Mouse (Mus musculus) E14TG2a.4 (cell line): ENCODE results near the gene Mst1.

Source experiments
- CTCF ChIP-seq: conservative IDR thresholded peaks from 2 replicates; pipeline ENCODE4 v1.5.1; 2014; ENCODE audit warnings: low read length
- NANOG ChIP-seq: IDR thresholded peaks from 2 replicates; pipeline ENCODE4 v1.6.1; 2014; ENCODE audit warnings: borderline replicate concordance, low read length, mixed read lengths

GRCm38 (mm10) chr9:108044751-108045492 is 35.3 kb upstream of the Mst1 start:
- TF ChIP-seq CTCF, result peak; percentile 56
- no peak for TF ChIP-seq NANOG
